Mouse (Mus musculus) ovary, postnatal 14 days (tissue): Measurements from ENCODE around the gene Chmp4b.

Source experiments
- DNase-seq: peaks from one replicate; pipeline ENCODE4 v3.0.0; 2022; ENCODE audit warnings: low spot score

Gene Chmp4b

GRCm38 (mm10) chr2:154641176-154641575 lies 10.3 kb upstream of the Chmp4b start:
- DNase-seq = no peak

GRCm38 (mm10) chr2:154642005-154642459 lies 9.5 kb upstream of the Chmp4b start:
- DNase-seq = no peak

- no peak for DNase-seq
Measured at GRCm38 (mm10) chr2:154642712-154643385, 8.7 kb upstream of the Chmp4b start.

DNA sequence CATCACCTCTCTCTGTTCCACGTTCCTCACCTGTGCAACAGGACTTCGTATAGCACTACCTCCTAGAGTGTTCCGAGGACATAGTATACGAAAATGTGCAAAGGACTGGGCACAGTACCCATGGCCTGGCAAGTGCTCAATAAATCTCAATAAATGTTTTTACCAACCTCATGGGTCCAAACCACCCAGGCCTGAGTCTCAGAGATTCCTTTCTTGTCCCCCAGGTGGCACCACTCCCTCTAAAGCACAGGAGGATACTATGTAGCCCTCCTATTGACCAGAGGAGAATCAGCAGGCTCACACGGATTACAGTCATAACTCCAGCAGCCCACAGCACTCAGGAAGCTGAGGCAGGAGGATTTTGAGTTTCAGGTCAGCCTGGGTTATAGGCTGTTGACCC lies 4.9 kb upstream of the Chmp4b start:
- DNase-seq = peak; percentile 21

- DNase-seq = no peak
Measured at GRCm38 (mm10) chr2:154648086-154648485, 3.4 kb upstream of the Chmp4b start.

DNA sequence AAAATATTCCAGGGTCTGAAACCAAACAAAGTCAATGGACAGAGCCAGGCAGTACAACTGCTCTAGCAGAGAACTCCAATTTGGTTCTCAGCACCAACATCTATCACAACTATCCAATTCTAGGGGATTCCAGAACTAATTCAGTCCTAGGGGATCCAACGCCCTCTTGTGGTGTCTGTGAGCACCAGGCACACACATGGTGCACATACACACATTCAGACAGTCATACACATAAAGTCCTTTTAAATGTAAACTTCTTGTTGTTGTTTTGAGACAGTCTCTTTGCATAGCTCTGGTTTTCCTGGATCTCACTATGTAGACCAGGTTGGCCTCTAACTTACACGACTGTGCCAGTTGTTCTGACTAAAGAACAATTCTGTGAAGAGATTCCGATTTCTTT lies 1.1 kb upstream of the Chmp4b start:
- DNase-seq = no peak

DNA sequence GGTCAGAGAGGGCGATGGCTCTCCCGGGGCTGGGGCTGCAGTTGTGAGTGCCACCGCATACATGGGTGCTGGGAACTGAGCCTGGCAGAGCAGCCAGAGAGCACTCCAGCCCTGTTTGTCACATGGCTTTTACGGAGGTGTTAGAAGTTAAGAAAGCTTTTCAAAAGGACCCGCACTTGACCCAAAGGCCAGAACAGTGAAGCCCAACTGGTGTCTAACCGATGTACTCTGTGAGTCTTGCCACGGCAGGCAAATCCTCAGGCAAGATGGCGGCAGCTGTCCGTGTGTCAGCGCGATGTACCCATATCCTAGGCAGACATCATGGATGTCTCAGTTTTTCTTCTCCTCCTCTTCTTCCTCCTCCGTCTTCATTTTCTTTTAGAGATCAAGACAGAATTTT lies 3.5 kb downstream of the Chmp4b start:
- DNase-seq = no peak

GRCm38 (mm10) chr2:154655878-154656414 lies 4.4 kb downstream of the Chmp4b start:
- no peak for DNase-seq

GRCm38 (mm10) chr2:154656710-154657485 lies 5.4 kb downstream of the Chmp4b start:
- DNase-seq = peak; percentile 92

DNA sequence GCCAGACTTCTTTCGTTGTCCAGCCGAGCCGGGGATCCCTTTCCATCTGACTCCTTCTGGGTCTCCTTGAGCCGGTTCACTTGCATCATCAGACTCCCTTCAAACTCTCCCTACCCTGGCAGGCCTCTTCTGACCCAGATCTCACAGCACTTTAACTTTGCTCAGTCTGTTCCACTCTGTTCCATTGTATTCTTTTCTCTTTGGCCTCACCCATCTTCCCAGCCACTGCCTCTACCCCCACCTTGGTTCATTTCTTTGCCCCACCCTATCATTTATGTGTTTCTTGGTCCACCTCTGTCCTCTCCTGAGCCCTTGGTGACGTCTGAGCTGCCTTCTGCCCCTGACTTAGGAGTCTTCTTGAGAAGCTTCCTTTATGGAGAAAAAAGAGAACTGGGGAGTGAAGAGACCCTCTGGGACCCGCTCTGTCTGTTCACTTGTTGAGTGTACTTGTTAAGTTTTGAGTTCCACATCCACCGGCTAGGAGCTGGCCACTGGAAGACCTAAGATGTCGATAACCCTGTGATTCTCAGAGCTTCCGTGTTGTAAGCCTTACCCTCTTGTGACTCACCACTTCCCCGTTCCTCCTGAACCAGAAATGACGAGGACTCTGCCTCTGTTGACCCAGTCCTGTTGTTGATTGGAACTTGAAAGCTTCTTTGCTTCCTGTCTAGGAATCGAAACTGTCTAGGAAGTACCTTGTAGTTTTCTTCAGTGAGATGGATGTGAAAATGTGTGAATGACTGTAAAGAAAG lies 6.2 kb downstream of the Chmp4b start:
- no peak for DNase-seq

GRCm38 (mm10) chr2:154659070-154659469 lies 7.6 kb downstream of the Chmp4b start:
- DNase-seq = no peak

GRCm38 (mm10) chr2:154659531-154660074 lies 8.1 kb downstream of the Chmp4b start:
- no peak for DNase-seq

DNA sequence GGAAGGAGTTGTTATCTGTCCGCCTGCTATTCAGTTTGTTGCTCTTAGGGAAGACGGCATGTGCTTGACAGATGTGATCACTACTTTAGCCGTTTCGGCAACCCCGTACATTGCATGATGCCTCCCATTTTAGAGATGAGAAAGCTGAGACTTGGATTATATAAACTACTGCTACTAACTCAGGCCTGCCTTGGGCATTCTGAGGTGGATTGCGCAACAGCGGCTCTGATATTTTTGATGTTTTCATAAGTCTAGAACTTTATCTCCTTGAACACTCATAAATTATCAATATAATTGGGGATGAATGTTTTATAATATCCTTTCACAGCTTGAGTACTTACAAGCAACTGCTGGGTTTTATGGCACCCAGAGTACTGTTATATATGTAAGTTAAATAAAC lies 17.2 kb downstream of the Chmp4b start:
- no peak for DNase-seq

GRCm38 (mm10) chr2:154670106-154670505 lies 18.6 kb downstream of the Chmp4b start:
- no peak for DNase-seq

- DNase-seq = no peak
Measured at GRCm38 (mm10) chr2:154670741-154671140, 19.2 kb downstream of the Chmp4b start.

- DNase-seq = no peak
Measured at GRCm38 (mm10) chr2:154674008-154674407, 22.5 kb downstream of the Chmp4b start.

GRCm38 (mm10) chr2:154676653-154677609 lies 25.4 kb downstream of the Chmp4b start:
- peak; percentile 29 for DNase-seq

DNA sequence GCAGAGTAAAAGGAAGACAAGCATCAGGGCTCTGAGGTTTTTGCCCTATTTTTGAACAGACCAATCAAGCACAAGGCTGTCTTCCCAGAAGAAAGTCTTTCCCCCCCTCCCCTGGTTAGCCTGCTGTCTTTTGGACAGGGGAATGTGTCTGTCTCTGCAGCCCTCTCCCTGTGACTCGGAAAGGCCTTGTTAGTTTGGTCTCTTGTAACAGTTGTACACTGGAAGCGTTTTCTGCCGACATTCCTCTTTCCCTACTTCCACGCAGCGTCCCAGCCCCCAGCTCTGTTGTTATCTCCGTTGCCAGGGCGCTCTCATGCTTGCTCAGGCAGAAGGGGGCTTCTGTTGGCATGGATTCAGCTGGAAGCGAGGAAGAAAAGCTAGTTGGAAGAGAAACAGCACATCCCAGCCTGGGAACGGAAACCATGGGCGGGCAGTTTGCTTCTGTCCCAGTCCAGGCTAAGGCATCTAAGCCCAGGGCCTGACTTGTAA lies 26.2 kb downstream of the Chmp4b start:
- peak; percentile 50 for DNase-seq

DNA sequence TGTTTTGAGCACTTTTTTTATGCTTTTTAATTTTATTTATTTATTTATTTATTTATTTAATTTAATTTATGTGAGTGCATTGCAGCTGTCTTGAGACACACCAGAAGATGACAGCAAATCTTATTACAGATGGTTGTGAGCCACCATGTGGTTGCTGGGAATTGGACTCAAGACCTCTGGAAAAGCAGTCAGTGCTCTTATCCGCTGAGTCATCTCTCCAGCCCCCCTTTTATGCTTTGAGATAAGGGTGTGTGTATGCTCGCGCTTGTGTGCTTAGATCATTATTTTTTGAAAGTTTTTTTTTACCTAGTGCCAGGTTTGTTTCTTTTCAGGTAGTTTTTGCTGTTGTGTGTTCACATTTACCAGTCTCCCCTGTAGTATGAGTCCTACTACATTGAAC lies 27.5 kb downstream of the Chmp4b start:
- no peak for DNase-seq

GRCm38 (mm10) chr2:154680337-154680736 lies 28.8 kb downstream of the Chmp4b start:
- DNase-seq = no peak

DNA sequence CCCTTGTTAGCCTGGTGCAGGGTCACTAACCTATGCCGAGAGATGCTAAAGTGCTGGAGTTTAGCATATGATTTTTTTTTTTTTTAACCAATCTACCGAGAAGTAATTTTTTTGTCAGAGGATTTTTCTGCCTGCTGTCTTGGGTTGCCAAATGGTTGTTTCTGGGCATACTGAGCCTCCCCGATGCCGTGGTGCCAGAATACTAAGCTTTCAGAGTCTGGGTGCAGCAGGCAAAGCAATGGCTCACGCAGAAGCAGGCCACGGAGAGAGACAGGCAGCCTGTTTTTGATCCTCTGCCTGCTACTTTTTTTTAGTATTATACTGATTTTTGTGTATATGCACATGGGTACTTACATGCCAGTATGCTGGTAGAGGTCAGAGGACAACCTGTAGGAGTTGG lies 29.4 kb downstream of the Chmp4b start:
- DNase-seq = no peak
